8 mouse cellular contexts compared by ENCODE assay signal in the genomic region with DNA sequence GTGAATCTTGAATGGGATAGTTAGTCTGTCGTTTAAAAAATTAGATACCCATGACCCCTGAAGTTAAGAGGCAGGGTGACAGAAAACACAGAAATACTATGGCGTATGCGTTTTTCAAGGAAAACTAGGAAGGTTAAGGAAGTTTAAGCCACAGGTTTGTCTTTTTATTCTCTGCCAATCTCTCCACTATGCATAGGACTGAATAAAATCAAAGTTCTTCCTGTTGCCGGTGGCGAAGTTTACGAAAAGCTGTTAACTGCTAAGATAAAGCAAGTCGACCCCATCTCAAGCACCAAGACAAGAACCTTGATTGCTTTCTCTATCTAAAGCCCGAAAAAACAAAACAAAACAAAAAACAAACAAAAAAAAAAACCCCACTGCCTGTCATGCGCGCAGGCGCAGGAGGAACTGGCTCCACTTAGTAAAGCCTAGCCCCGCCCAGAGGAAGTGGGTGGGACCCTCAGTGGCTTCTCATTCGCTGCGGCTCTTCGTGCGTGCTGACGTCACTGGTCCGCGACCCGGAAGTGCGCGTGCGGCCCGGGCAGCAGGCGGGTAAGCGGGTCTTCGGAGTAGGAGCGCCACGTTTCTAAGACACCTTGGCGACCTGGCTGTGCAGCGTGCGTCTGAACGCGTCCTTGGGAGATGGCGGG. TPM values are rescaled to one million over a fixed set of nuclear protein-coding genes. Genes with fewer than 3 reads are reported as not detected.
DNase-seq lines count a peak whose midpoint lies in the region; ATAC-seq lines count a peak whose summit lies in the region.

Gene Trnt1 (plus strand): TSS at position 481 of the 650 bp plus-strand sequence.

- peak within 1 kb of the TSS; percentile 67 for H3K9ac ChIP-seq in hindbrain, embryonic 12.5 days

- H3K27me3 ChIP-seq in hindbrain, embryonic 12.5 days: no peaks in the 10 kb centered on the region

- H3K9me3 ChIP-seq in hindbrain, embryonic 12.5 days (replicated peaks): no peaks in the 10 kb centered on the region

- peaks cover 10% of the 10 kb centered on the region for H3K4me1 ChIP-seq in hindbrain, embryonic 12.5 days

- H3K4me2 ChIP-seq in hindbrain, embryonic 12.5 days (replicated peaks): peak within 1 kb of the TSS; percentile 95

- H3K36me3 ChIP-seq in hindbrain, embryonic 12.5 days: peaks cover 12% of the 10 kb centered on the region; the same call in 1 of the 2 replicates

- peak; percentile 99 for ATAC-seq in hindbrain, embryonic 12.5 days (ENCODE audit: low FRiP score)

- WGBS in hindbrain, embryonic 12.5 days: 9% methylated on average over 35 of the region's 35 CpGs

- DNase-seq in NIH3T3 (ENCODE audit: low read depth): peak; percentile 99
- DNase-seq in cerebellum, postnatal 10 days: peak; percentile 99
- peak; percentile 96 to 97 for DNase-seq in frontal cortex, postnatal 10 days (ENCODE audit: low spot score in 2 of 2)
- DNase-seq in layer of hippocampus, postnatal 14 days (ENCODE audit: low spot score in 2 of 2): peak; percentile 93 to 98
- peak; percentile 99 for DNase-seq in lung, postnatal 14 days
- DNase-seq in retina, adult 2 months (ENCODE audit: low read depth, low spot score): peak; percentile 94
- peak; percentile 97 to 98 for DNase-seq in thymus, postnatal 36 days

- peak within 1 kb of the TSS; percentile 85 for H3K4me3 ChIP-seq in hindbrain, embryonic 12.5 days

- H3K27ac ChIP-seq in hindbrain, embryonic 12.5 days: peak within 1 kb of the TSS; percentile 44; the same call in 1 of the 2 replicates

RNA-seq across cellular contexts. Expression of gene Trnt1, which starts in this region (rescaled TPM):
- polyA plus RNA-seq in hindbrain, embryonic 12.5 days (2016; fragmentation: Nextera tagmentation; extraction: Ambion mirVana): 63.8 and 72.3 TPM in 2 replicates
- 10 to 100 TPM; 48.1 to 55.0 TPM for total RNA-seq in layer of hippocampus, postnatal 14 days (2021)

Comparison
In these comparisons a context has a peak if more than half of its experiments do, and no peak if none do; other contexts are left out.
1. Peak in every context shown above with its lines: DNase-seq, ATAC-seq, H3K4me3 ChIP-seq and H3K27ac ChIP-seq.